Mouse (Mus musculus) stomach, postnatal 0 days (tissue): ENCODE measurements around the gene Vmn1r85. TPM values are rescaled to one million over a fixed set of nuclear protein-coding genes. Genes with fewer than 3 reads are reported as not detected.

Experiments used
- ATAC-seq: fragments of 200-750 bp; cut with Nextera tagmentation; 2 replicates; pipeline ENCODE4 v1.8.0; 2017; ENCODE audit not compliant: low FRiP score, low TSS enrichment
- DNase-seq: peaks from one replicate; pipeline ENCODE4 v3.0.0-alpha.2; 2016; ENCODE audit warnings: low spot score
- H3K27ac ChIP-seq: fragments of 300-500 bp; sonication (generic); replicated peaks from 2 replicates; pipeline ENCODE4 v1.5.1; 2014; ENCODE audit warnings: mild to moderate bottlenecking, control low read depth
- H3K27me3 ChIP-seq: fragments of 300-500 bp; sonication (generic); 2 replicates; pipeline ENCODE4 v1.6.1; 2014; ENCODE audit warnings: low read length; ENCODE audit not compliant: control insufficient read depth, insufficient read depth
- H3K36me3 ChIP-seq: fragments of 300-500 bp; sonication (generic); 2 replicates; pipeline ENCODE4 v1.6.1; 2014; ENCODE audit warnings: low read length, mixed read lengths; ENCODE audit not compliant: control insufficient read depth, insufficient read depth
- H3K4me1 ChIP-seq: fragments of 300-500 bp; sonication (generic); replicated peaks from 2 replicates; pipeline ENCODE4 v1.6.1; 2014; ENCODE audit warnings: antibody characterized with exemption; ENCODE audit not compliant: control insufficient read depth, insufficient read depth
- H3K4me2 ChIP-seq: fragments of 300-500 bp; sonication (generic); replicated peaks from 2 replicates; pipeline ENCODE4 v1.6.1; 2014; ENCODE audit warnings: low read depth, mild to moderate bottlenecking, control low read depth, moderate library complexity
- H3K4me3 ChIP-seq: fragments of 300-500 bp; sonication (generic); 2 replicates; pipeline ENCODE4 v1.5.1; 2014; ENCODE audit warnings: low read depth, low read length, control low read depth
- H3K9ac ChIP-seq: fragments of 300-500 bp; sonication (generic); 2 replicates; pipeline ENCODE4 v1.6.1; 2014; ENCODE audit warnings: mild to moderate bottlenecking, low read length, control low read depth, mixed read lengths
- H3K9me3 ChIP-seq: fragments of 300-500 bp; sonication (generic); 2 replicates; pipeline ENCODE4 v1.6.1; 2016; ENCODE audit warnings: low read length; ENCODE audit not compliant: control insufficient read depth
- CTCF ChIP-seq: IDR thresholded peaks from 2 replicates; pipeline ENCODE4 v1.5.1; 2016; ENCODE audit warnings: antibody characterized with exemption, low read depth, mild to moderate bottlenecking, moderate library complexity
- EP300 ChIP-seq: optimal IDR thresholded peaks from 2 replicates; pipeline ENCODE3; 2016; ENCODE audit warnings: antibody characterized with exemption
- whole genome bisulfite sequencing: fragments of 180-500 bp; shearing (Covaris S2); extraction: QIAGEN DNeasy Blood & Tissue Kit; methylation state at CpG from one replicate; pipeline ENCODE4 v1.1.7; 2014; 5-methylcytosine and 5-hydroxymethylcytosine counted together
- polyA plus RNA-seq: library from polyadenylated mRNA; unstranded; fragments of >200 nt; fragmentation: Nextera tagmentation; extraction: Ambion mirVana; gene quantifications from 2 replicates; pipeline ENCODE4 v1.2.1, GENCODE M21; 2015

Gene Vmn1r85
- polyA plus RNA-seq, 1 experiment from 2014 or later = not detected

GRCm38 (mm10) chr7:13036806-13037205, 58.2 kb downstream of the Vmn1r85 start:
- Histone ChIP-seq H3K27ac (no peak overlapping the region; the same call in 1 of the 2 replicates), H3K9ac (peak overlapping the region; percentile 97), H3K4me3 (peak overlapping the region; percentile 72), H3K4me2 (peak overlapping the region; percentile 65), H3K9me3 (no peaks in the 10 kb centered on the region), H3K36me3 (peaks cover 11% of the 10 kb centered on the region), H3K4me1 (peaks cover 6% of the 10 kb centered on the region; the same call in 1 of the 2 replicates), H3K27me3 (no peaks in the 10 kb centered on the region)
- TF ChIP-seq EP300 = no peak
- TF ChIP-seq CTCF = no peak
- 23% methylated on average over 4 of the region's 4 CpGs for WGBS
- ATAC-seq (no peak), DNase-seq (no peak)

DNA sequence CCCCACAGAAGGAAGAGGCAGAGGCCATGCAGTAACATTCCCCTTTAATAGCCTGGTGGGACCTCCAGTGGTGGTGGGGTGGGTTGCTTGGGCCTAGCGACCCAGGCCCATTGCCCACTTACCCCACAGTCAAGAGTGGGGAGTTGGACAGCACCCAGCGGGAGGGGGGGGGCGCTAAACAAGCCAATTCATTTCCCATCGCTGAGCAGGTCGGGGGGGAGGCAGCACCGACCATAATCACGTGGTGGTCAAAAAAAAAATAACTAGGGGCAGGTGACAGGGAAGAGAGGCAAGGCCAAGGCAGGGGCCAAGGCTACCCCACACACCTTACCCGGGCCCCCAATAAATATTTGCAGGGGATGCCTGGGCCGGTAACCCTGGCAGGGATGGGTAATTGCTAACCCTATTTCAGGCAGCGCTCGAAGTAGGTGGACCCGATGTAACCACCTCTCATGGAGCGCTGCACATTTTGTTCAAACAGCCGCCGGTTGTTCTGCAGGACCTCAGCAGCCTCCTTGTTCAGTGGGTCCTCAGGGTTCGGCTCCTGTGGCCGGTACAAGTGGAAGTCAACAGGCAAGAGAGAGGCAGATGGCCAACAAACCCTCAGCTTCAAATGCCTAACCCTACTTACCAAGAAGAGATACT, 59.6 kb downstream of the Vmn1r85 start:
- no peak for TF ChIP-seq EP300
- TF ChIP-seq CTCF = no peak
- peak overlapping the region; percentile 96 for H3K27ac ChIP-seq
- H3K9me3 ChIP-seq = no peaks in the 10 kb centered on the region
- 80% methylated on average over 17 of the region's 17 CpGs for WGBS
- DNase-seq (no peak), ATAC-seq (no peak)
- H3K4me1 ChIP-seq = peaks cover 6% of the 10 kb centered on the region; the same call in 1 of the 2 replicates
- H3K9ac ChIP-seq = peak overlapping the region; percentile 79; the same call in 1 of the 2 replicates
- H3K36me3 ChIP-seq = peaks cover 19% of the 10 kb centered on the region
- H3K4me2 ChIP-seq = no peak overlapping the region
- H3K27me3 ChIP-seq = no peaks in the 10 kb centered on the region
- no peak overlapping the region for H3K4me3 ChIP-seq

DNA sequence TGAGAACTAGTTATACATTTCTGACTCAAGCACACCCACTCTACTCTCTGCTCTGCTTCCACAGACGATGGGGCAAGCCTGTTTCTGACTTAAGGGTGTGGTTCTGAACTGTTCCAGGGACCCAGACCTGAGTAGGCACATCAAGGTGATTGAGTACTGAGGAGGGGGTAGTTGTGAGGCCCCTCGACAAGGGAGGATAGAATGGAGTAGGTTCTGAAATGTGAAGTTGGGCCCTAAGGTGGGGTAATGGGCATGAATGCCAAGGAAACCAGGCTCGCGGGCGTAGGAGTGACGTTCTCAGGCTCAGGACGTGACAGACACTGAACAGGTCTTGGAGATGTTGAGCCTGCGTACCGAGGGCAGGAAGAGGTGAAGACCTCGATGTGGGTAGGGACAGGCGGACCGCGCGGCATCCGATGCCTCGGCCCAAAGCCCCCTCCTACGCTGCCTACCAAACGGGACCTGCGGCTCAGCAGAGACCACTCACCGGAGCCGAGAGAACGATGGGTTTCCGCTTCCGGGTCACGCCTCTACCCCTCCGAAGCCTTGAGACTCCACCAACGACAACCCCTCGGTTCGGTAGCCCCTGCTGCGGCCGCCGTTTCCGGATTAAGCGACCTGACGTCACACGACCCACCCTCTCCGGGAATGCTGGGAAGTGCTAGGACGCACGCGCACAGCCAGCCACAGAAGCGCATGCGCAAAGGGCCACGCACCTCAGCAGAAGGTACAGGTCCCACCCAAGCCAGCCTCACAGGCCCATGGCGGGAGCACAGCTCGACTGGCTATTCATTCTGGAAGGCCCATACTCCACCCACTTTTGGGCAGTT, 60.6 kb downstream of the Vmn1r85 start, which contains the start of gene Chmp2a:
Gene Chmp2a, minus strand, starts transcription at position 660 of the 830 bp plus-strand sequence.
- Histone ChIP-seq H3K27me3 (no peaks in the 10 kb centered on the region), H3K9ac (peak within 1 kb of the TSS; percentile 79), H3K27ac (peak within 1 kb of the TSS; percentile 96), H3K36me3 (peaks cover 28% of the 10 kb centered on the region), H3K4me1 (peaks cover 6% of the 10 kb centered on the region; the same call in 1 of the 2 replicates), H3K4me2 (peak within 1 kb of the TSS; percentile 74), H3K9me3 (no peaks in the 10 kb centered on the region), H3K4me3 (peak within 1 kb of the TSS; percentile 57)
- WGBS = under 1% methylated on average over 45 of the region's 45 CpGs
- TF ChIP-seq EP300 = no peak
- TF ChIP-seq CTCF = no peak
- ATAC-seq = peak; percentile 83
- peak; percentile 99 for DNase-seq

- H3K27ac ChIP-seq = peak overlapping the region; percentile 96
- H3K27me3 ChIP-seq = no peaks in the 10 kb centered on the region
- ATAC-seq = no peak
- H3K4me2 ChIP-seq = peak overlapping the region; percentile 74
- peaks cover 6% of the 10 kb centered on the region; the same call in 1 of the 2 replicates for H3K4me1 ChIP-seq
- peak overlapping the region; percentile 57 for H3K4me3 ChIP-seq
- H3K9me3 ChIP-seq = no peaks in the 10 kb centered on the region
- DNase-seq = no peak
- TF ChIP-seq CTCF (no peak), EP300 (no peak)
- WGBS = 31% methylated on average over 13 of the region's 13 CpGs
- peaks cover 36% of the 10 kb centered on the region for H3K36me3 ChIP-seq
- peak overlapping the region; percentile 79 for H3K9ac ChIP-seq
Observed at GRCm38 (mm10) chr7:13033451-13034147, 61.4 kb downstream of the Vmn1r85 start.

Other genes with a start within 250 kb of the Vmn1r85 start
- gene Zfp128, start 214.0 kb downstream of the Vmn1r85 start, polyA plus RNA-seq = 1.5 and 1.6 TPM in 2 replicates
- 5.1 and 5.8 TPM in 2 replicates for gene Zscan22, start 197.4 kb downstream of the Vmn1r85 start, polyA plus RNA-seq
- gene Rps5, start 172.9 kb downstream of the Vmn1r85 start, polyA plus RNA-seq = 784 and 821 TPM in 2 replicates
- 30.7 and 33.6 TPM in 2 replicates for gene Rnf225, start 167.8 kb downstream of the Vmn1r85 start, polyA plus RNA-seq
- 4.4 and 4.6 TPM in 2 replicates for gene Zfp324, start 129.3 kb downstream of the Vmn1r85 start, polyA plus RNA-seq
- gene Zfp446, start 117.3 kb downstream of the Vmn1r85 start, polyA plus RNA-seq = 2.1 and 2.5 TPM in 2 replicates
- 0.13 and 0.25 TPM in 2 replicates for gene Slc27a5, start 97.0 kb downstream of the Vmn1r85 start, polyA plus RNA-seq
- gene Trim28, start 96.1 kb downstream of the Vmn1r85 start, polyA plus RNA-seq = 93.7 and 105 TPM in 2 replicates
- 8.5 and 9.5 TPM in 2 replicates for gene Zbtb45, start 85.1 kb downstream of the Vmn1r85 start, polyA plus RNA-seq
- gene Chmp2a, start 60.4 kb downstream of the Vmn1r85 start, polyA plus RNA-seq = 271 and 287 TPM in 2 replicates
- 90.9 and 93.4 TPM in 2 replicates for gene Ube2m, start 56.9 kb downstream of the Vmn1r85 start, polyA plus RNA-seq
- gene Mzf1, start 40.4 kb downstream of the Vmn1r85 start, polyA plus RNA-seq = 0.93 and 1.3 TPM in 2 replicates
- gene Vmn1r86, start 24.7 kb upstream of the Vmn1r85 start, polyA plus RNA-seq = not detected in 2 replicates
- gene Vmn1r87, start 45.0 kb upstream of the Vmn1r85 start, polyA plus RNA-seq = 0.04 TPM in 1 of 2 replicates, not detected in the other
- 0.02 TPM in 1 of 2 replicates, not detected in the other for gene Vmn1r88, start 64.4 kb upstream of the Vmn1r85 start, polyA plus RNA-seq
- not detected in 2 replicates for gene Vmn1r89, start 117.8 kb upstream of the Vmn1r85 start, polyA plus RNA-seq
- 29.0 and 32.6 TPM in 2 replicates for gene Lig1, start 182.1 kb upstream of the Vmn1r85 start, polyA plus RNA-seq
- 2.1 and 2.9 TPM in 2 replicates for gene Zswim9, start 183.5 kb upstream of the Vmn1r85 start, polyA plus RNA-seq
- 1.1 and 1.2 TPM in 2 replicates for gene Pla2g4c, start 229.5 kb upstream of the Vmn1r85 start, polyA plus RNA-seq